Mouse (Mus musculus): ENCODE data around the gene Nicn1.

- TF ChIP-seq CTCF (conservative IDR thresholded peaks at IDR 0.05; ENCODE audit: insufficient read depth, insufficient read length, low read depth, low read length) = no peak
- TF ChIP-seq POLR2A (IDR thresholded peaks at IDR 0.05; ENCODE audit: low read depth, low read length) = no peak
Observed at GRCm38 (mm10) chr9:108266261-108266935, 23.8 kb upstream of the Nicn1 start.
